Mouse (Mus musculus): ENCODE measurements around the gene Ptgis.

Ptgis gene

DNA sequence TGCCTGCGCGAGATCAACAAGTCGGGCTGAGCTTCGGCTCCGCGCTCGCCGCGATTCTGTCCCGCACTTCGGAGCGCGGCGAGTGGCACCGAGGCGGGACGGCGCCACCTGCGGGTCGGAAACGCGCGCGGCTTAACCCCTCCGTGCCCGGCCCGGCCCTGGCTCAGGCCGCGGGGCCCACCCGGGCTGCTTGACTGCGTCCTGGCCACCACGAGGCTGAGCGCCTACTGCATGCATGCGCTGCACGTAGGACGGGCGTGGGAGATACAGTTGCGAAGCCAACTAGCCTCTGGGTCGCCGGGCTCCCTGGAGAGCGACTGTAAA lies 50.4 kb downstream of the Ptgis start, which contains the start of gene Kcnb1:
Gene Kcnb1, minus strand, starts transcription at position 80 of the 324 bp plus-strand sequence.
- DNase-seq (ENCODE audit: low spot score) = peak; percentile 48

GRCm38 (mm10) chr2:167189291-167190075 lies 50.9 kb downstream of the Ptgis start:
- DNase-seq (ENCODE audit: low spot score) = no peak

DNA sequence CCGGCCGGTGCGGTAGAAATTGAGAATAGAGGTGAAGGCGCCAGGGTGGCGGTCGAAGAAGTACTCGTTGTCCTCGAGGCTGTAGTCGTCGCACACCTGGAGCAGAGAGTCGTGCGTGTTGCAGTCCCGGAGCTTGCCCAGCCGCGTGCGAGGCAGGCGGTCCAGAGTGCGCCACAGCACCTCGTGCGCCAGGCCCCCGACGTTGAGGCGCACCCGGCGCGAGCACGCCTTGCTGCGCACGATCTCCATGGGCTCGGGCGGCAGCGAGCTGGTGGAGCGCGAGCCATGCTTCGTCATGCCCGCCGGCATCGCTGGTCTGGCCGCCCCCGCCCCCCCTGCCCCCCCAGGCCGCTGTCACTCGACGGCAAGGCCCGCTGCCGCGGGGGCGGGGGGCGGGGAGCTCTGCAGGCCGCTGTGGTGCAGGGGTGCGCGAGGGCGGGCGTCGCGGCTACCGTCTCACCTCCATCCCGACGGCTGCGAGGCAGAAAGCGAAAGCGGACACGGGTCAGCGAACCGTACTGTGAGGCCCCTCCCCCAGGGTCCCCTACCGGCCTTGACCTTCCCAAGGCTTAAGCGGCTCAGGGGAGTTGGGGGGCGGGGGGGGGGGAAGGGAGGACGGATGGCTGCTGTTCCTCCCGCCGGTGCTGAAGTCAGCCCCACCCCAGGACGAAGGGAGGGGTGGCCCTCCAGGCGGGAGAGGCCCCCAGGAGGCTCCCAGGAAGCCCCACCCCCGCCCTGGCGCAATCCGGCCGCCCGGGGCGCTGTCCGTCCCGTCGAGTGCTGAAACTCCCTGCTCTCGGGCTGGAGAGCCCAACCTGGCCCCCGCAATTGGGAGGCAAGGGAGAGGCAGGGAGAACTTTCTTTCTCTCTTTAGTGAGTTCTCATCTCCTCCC lies 51.8 kb downstream of the Ptgis start:
- DNase-seq (ENCODE audit: low spot score) = peak; percentile 82

DNA sequence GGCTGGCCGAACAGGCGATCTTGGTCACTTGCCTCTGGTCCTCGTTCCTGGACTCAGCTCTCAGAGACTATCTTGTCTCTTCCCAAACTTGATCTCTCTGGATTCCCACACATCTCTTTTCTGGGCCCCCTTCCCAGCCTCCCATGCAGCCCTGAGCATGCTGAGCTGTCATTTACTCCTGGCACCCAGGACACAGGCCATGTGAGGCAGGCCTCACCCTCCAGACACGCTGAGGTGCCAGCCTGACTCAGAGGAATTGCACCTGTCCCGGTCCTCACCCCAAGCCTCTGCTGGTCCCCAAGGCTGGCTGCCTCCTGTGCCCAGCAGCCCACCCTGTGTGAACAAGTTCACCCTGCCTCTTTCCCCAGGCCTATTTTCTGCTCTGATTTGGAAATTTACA lies 53.3 kb downstream of the Ptgis start:
- no peak for DNase-seq (ENCODE audit: low spot score)

DNA sequence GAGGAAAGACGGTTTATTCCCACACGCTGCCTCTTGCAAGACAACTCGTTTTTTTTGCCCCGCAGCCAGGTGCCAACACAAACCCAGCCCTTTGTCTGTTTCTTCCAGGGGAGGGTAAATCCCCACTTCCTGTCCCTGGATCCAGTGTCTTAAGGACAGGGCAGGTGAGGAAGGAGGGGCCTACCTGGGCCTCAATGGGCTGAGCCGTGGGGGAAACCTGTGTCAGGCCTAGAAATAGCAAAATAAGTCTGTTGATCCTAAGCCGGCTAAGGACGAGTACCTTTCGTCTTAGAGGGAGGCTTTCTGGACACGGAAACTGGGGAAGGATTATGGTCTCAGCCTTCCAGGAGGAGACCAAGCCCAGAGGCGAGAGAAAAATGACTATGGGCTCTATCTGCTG lies 53.9 kb downstream of the Ptgis start:
- DNase-seq (ENCODE audit: low spot score) = no peak

DNA sequence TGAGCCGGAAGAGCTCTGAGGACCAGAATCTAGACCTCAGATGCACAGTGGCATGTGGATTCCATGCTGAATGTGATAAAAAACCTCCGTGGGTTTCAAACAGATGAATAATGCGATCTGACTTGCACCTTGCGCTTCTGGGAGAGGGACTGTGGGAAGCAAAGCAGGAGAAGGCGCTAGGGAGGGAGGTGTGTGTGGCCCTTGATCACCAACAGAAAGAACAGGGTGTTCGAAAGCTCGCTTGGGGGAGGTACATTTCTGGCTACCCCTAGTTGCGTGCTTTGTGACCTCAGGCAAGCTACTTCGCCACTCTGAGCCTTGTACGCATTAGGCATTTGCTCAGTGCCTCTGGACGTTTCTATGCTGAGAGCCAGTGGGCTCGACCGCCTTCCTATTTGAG lies 54.4 kb downstream of the Ptgis start:
- no peak for DNase-seq (ENCODE audit: low spot score)

- DNase-seq (ENCODE audit: low spot score) = no peak
Measured at GRCm38 (mm10) chr2:167185432-167185831, 55.0 kb downstream of the Ptgis start.

GRCm38 (mm10) chr2:167181662-167182389 lies 58.6 kb downstream of the Ptgis start:
- no peak for DNase-seq (ENCODE audit: low spot score)

- no peak for DNase-seq (ENCODE audit: low spot score)
Measured at GRCm38 (mm10) chr2:167181096-167181495, 59.3 kb downstream of the Ptgis start.

DNA sequence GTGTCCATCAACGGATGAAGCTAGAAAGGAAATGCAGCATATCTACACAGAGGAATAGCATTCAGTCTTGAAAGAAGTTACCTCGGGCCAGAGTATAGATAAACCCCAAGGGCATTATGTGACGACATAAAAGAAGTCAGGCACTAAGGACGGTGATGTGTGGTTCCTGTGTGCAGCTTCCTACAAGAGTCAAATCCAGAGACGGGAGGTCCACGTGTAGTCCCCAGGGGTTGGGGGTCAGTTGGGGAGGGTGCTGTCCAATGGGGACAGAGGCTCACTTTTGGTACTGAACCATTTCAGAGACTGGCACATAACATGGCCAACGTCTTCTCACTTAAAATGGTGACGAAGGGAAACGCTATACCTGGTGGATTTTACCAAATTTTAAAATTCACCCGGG lies 61.1 kb downstream of the Ptgis start:
- no peak for DNase-seq (ENCODE audit: low spot score)

DNA sequence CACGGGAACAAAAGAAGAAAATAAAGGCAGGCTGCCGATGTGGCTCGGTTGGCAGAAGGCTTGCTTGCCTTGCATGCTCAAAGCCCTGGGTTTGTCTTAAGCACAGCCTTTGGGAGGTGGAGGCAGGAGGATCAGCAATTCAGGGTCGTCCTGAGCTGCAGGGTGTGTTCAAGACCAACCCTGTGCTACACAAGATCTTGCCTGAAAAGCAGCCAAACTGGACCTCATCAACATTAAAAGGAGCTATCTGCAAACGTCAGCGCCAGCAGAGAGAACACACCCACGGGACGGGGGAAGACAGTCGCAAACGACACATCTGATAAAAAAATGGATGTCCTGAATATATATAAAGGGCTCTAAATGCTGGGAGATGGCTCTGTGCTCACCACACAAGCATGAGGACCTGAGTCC lies 63.2 kb downstream of the Ptgis start:
- DNase-seq (ENCODE audit: low spot score) = no peak

GRCm38 (mm10) chr2:167175284-167175683 lies 65.1 kb downstream of the Ptgis start:
- no peak for DNase-seq (ENCODE audit: low spot score)

DNA sequence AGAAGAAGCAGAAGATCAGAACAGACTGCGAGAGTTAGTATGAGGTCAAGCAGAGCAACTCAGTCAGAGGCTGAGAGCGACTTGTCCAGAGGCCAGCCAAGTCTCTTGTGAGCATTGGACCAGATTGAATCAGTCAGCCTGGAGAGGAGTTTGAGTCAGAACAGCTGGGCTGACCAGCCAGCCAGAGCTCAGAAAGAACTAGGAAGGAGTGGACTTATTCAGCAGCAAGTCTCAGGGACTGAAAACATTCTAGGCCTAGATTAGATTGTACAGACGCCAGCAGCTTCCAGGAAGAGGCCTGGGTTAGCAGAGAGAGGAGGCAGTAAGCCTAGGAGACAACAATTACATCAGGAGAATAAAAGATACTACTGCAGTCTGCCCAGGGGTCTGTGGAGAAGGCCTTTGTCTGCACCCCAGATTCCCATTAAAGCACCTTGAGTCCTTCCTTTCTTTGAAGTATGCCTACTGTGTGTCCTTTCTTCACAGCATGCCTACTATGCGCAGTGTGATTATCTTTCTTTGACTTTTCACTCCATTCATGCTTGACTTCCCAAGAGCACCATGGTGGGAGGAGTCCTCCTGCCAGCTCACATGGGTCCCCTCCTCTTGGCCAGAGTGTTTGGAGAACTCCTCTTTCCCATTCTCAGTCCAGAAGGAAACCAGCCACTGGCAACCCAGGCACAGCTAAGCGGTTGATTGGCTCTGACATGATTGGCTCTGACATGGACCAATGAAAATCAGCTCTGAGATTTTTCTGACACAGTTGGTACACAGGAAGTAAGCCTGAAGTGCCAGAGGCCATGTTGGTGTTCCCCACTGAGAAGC lies 67.1 kb downstream of the Ptgis start:
- no peak for DNase-seq (ENCODE audit: low spot score)

DNA sequence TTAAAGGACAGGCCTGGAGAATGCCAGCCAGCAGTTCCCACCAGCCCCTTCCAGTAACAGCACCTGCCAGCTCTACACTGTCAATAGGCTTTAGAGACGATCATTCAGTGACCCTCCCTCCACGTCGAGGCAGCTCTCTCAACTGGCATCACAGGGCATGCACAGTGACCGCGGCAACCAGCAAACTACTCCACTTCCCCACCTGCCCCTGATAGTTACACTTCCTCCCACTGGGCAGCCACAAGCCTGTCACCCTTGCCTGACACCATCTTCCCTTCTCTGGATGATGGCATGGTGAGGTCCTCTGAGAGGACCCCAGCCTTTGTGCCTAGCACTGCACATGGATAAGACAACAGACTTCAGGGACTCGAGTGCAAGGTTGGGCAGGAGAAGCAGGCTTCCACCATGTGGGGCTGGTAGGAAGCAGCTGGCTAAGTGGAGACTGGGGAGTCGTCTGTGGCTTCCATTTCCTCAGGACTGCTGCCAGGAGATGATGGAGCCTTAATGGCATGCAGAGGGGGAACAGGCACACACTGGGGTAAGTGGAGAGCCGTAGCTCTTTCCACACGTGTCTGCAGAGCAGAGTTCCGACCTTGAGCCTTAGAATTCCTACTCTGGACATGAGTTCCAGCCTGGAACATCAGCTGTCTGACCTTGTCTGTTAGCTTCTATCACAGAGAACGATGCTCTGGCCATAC lies 72.7 kb downstream of the Ptgis start:
- DNase-seq (ENCODE audit: low spot score) = no peak

DNA sequence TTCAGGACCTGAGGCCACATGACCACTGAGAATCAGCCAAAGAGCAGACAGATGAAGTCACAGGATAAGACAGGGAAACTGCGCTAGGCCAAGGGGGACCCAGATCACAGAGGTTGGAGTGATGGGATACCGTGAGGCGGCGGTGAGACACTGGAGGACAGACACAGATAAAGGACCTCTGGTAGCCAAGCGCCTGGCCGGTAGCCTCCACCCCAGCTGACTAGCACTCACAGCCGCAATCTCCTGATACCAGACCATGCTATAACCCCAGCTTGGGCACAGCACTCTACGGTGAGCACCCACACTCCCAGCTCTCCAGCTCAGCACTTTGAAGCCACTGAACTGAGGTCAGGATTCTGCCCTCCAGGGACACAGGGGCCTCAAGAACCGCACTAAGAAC lies 76.8 kb downstream of the Ptgis start:
- no peak for DNase-seq (ENCODE audit: low spot score)

- DNase-seq (ENCODE audit: low spot score) = no peak
Measured at GRCm38 (mm10) chr2:167163134-167163533, 77.3 kb downstream of the Ptgis start.

- DNase-seq (ENCODE audit: low spot score) = no peak
Measured at GRCm38 (mm10) chr2:167162516-167163021, 77.8 kb downstream of the Ptgis start.

- DNase-seq (ENCODE audit: low spot score) = no peak
Measured at GRCm38 (mm10) chr2:167159721-167160120, 80.7 kb downstream of the Ptgis start.

GRCm38 (mm10) chr2:167158780-167159179 lies 81.6 kb downstream of the Ptgis start:
- DNase-seq (ENCODE audit: low spot score) = no peak

GRCm38 (mm10) chr2:167156118-167156715 lies 84.2 kb downstream of the Ptgis start:
- DNase-seq (ENCODE audit: low spot score) = no peak

All from urinary bladder, postnatal 10 days (tissue).